17 mouse cellular contexts compared by ENCODE assay signal in the genomic region with DNA sequence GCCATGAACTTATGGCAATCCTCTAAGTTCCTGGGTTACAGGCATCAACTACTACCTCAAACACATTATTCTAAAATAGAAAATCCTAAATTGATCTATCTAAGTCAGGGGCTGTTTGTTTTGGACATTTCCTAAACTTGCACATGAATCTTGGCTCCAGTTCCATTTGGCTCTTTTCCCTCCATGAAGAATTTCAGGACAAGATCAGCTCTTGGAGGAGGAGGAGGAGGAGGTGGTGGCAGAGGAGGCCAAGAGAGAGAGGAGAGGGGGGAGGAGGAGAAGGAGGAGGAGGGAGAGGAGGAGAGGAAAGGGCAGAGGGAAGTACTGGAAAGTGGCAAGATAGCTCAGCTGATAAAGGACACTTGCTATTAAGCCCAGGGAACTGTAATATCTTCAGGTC. TPM values are rescaled to one million over a fixed set of nuclear protein-coding genes. Genes with fewer than 3 reads are reported as not detected.
DNase-seq lines count a peak whose midpoint lies in the region; ATAC-seq and TF ChIP-seq lines count a peak whose summit lies in the region.
"Had no signal": no experiment of that assay in that cellular context is flagged by ENCODE, and none has a peak within 500 bp of the region (broad histone marks: within the 10 kb centered on the region; RNA-seq: fewer than 3 reads in every experiment).

No protein-coding gene starts in this region.

- H3K4me1 ChIP-seq in lung, embryonic 15.5 days = peaks cover 16% of the 10 kb centered on the region; the same call in 1 of the 2 replicates
- H3K4me1 ChIP-seq in lung, adult 2 months (ENCODE audit: control insufficient read depth, insufficient read depth, low read length) = peaks cover 3% of the 10 kb centered on the region; the same call in 1 of the 2 replicates
- H3K4me1 ChIP-seq: neural tube, embryonic 12.5 days had no signal

- no peaks in the 10 kb centered on the region for H3K36me3 ChIP-seq in lung, embryonic 15.5 days
- H3K36me3 ChIP-seq: forebrain, embryonic 12.5 days; hindbrain, embryonic 13.5 days; limb, embryonic 15.5 days; midbrain, embryonic 13.5 days; neural tube, embryonic 12.5 days had no signal

- TF ChIP-seq POLR2A in lung, adult 2 months (IDR thresholded peaks at IDR 0.05; ENCODE audit: borderline replicate concordance, extremely low read depth, low read depth, low read length) = no peak

- peak; percentile 21 for DNase-seq in adrenal gland, adult 2 months
- DNase-seq in adrenal gland, adult 18-20 months (ENCODE audit: low spot score in 2 of 2) = no peak
- peak; percentile 11 for DNase-seq in kidney, adult 9 months
- DNase-seq in kidney, adult 18-20 months = no peak
- DNase-seq in lung, adult 2 months = no peak
- peak; percentile 46 for DNase-seq in lung, postnatal 10 days
- DNase-seq in natural killer cell, adult 2 months (ENCODE audit: low spot score in 2 of 2) = no peak
- DNase-seq: cerebellum, adult 11-12 months; thymus, postnatal 25 days had no signal

- peak; percentile 23; the same call in 1 of the 2 replicates for ATAC-seq in lung, embryonic 15.5 days (ENCODE audit: borderline replicate concordance, extremely low read depth, low FRiP score, low TSS enrichment)
- ATAC-seq: midbrain, embryonic 13.5 days had no signal

- H3K4me2 ChIP-seq in lung, embryonic 15.5 days = no peak overlapping the region
- H3K4me2 ChIP-seq: forebrain, embryonic 12.5 days; heart, embryonic 11.5 days; hindbrain, embryonic 13.5 days; limb, embryonic 15.5 days; midbrain, embryonic 13.5 days; neural tube, embryonic 12.5 days had no signal

- TF ChIP-seq CTCF in lung, adult 2 months (IDR thresholded peaks at IDR 0.05; ENCODE audit: insufficient read depth, low read length) = no peak

- no peaks in the 10 kb centered on the region for H3K27me3 ChIP-seq in lung, embryonic 15.5 days
- H3K27me3 ChIP-seq: forebrain, embryonic 12.5 days; hindbrain, embryonic 13.5 days; limb, embryonic 15.5 days; midbrain, embryonic 13.5 days; neural tube, embryonic 12.5 days had no signal

- H3K27ac ChIP-seq in lung, embryonic 15.5 days = no peak overlapping the region
- H3K27ac ChIP-seq: forebrain, embryonic 12.5 days; hindbrain, embryonic 13.5 days; limb, embryonic 15.5 days; midbrain, embryonic 13.5 days; neural tube, embryonic 12.5 days had no signal

- no peak overlapping the region for H3K9ac ChIP-seq in lung, embryonic 15.5 days
- H3K9ac ChIP-seq: forebrain, embryonic 12.5 days; hindbrain, embryonic 13.5 days; limb, embryonic 15.5 days; midbrain, embryonic 13.5 days; neural tube, embryonic 12.5 days had no signal

- no peak overlapping the region for H3K4me3 ChIP-seq in lung, embryonic 15.5 days
- H3K4me3 ChIP-seq in lung, adult 2 months (replicated peaks; ENCODE audit: extremely low read depth, low read depth, low read length) = no peak overlapping the region
- H3K4me3 ChIP-seq: forebrain, embryonic 12.5 days; hindbrain, embryonic 13.5 days; limb, embryonic 15.5 days; megakaryocyte, embryonic 14.5 days; midbrain, embryonic 13.5 days; neural tube, embryonic 12.5 days had no signal

- no peaks in the 10 kb centered on the region for H3K9me3 ChIP-seq in lung, embryonic 15.5 days
- H3K9me3 ChIP-seq: forebrain, embryonic 12.5 days; hindbrain, embryonic 13.5 days; limb, embryonic 15.5 days; megakaryocyte, embryonic 14.5 days; midbrain, embryonic 13.5 days; neural tube, embryonic 12.5 days had no signal

RNA-seq across cellular contexts. Expression of gene Phf21a, which starts 46.4 kb away (rescaled TPM):
- 10 to 100 TPM; 66.5 to 82.4 TPM for total RNA-seq in adrenal gland, adult 2 months (2021)
- 24.4 and 27.2 TPM in 2 replicates for polyA plus RNA-seq in adrenal gland, adult 2 months (2012; rRNA removed)
- 10 to 100 TPM; 57.4 to 60.1 TPM for total RNA-seq in adrenal gland, adult 18-20 months (2021)
- polyA plus RNA-seq in lung, embryonic 15.5 days (2015; fragmentation: Nextera tagmentation; extraction: Ambion mirVana) = 22.5 and 29.9 TPM in 2 replicates
- polyA plus RNA-seq in lung, adult 2 months (2012; rRNA removed) = 42.4 and 49.9 TPM in 2 replicates

Comparison
In these comparisons a context has a peak if more than half of its experiments do, and no peak if none do; other contexts are left out.
1. DNase-seq: peak in adrenal gland, adult 2 months (single experiment), kidney, adult 9 months (single experiment) and lung, postnatal 10 days (single experiment); none in adrenal gland, adult 18-20 months (0 of 2), kidney, adult 18-20 months (single experiment), lung, adult 2 months (single experiment) and natural killer cell, adult 2 months (0 of 2).